Mouse (Mus musculus): ENCODE data around the gene Plxnb2.

Gene Plxnb2

GRCm38 (mm10) chr15:89178954-89179629, 1.5 kb downstream of the Plxnb2 start:
- no peak for DNase-seq (ENCODE audit: low spot score)

- DNase-seq (ENCODE audit: low spot score) = no peak
Observed at GRCm38 (mm10) chr15:89178260-89178860, 2.2 kb downstream of the Plxnb2 start.

- DNase-seq (ENCODE audit: low spot score) = no peak
Observed at GRCm38 (mm10) chr15:89177576-89178259, 2.9 kb downstream of the Plxnb2 start.

GRCm38 (mm10) chr15:89177121-89177520, 3.5 kb downstream of the Plxnb2 start:
- DNase-seq (ENCODE audit: low spot score) = no peak

GRCm38 (mm10) chr15:89175411-89176155, 5.0 kb downstream of the Plxnb2 start:
- DNase-seq (ENCODE audit: low spot score) = no peak

- DNase-seq (ENCODE audit: low spot score) = no peak
Observed at GRCm38 (mm10) chr15:89174889-89175339, 5.7 kb downstream of the Plxnb2 start.

GRCm38 (mm10) chr15:89173906-89174214, 6.7 kb downstream of the Plxnb2 start:
- no peak for DNase-seq (ENCODE audit: low spot score)

- no peak for DNase-seq (ENCODE audit: low spot score)
Observed at GRCm38 (mm10) chr15:89173024-89173905, 7.3 kb downstream of the Plxnb2 start.

GRCm38 (mm10) chr15:89172276-89172935, 8.2 kb downstream of the Plxnb2 start:
- no peak for DNase-seq (ENCODE audit: low spot score)

GRCm38 (mm10) chr15:89171526-89172051, 9.0 kb downstream of the Plxnb2 start:
- DNase-seq (ENCODE audit: low spot score) = no peak

- DNase-seq (ENCODE audit: low spot score) = no peak
Observed at GRCm38 (mm10) chr15:89170102-89170501, 10.5 kb downstream of the Plxnb2 start.

GRCm38 (mm10) chr15:89169431-89169830, 11.2 kb downstream of the Plxnb2 start:
- no peak for DNase-seq (ENCODE audit: low spot score)

- DNase-seq (ENCODE audit: low spot score) = no peak
Observed at GRCm38 (mm10) chr15:89168922-89169321, 11.7 kb downstream of the Plxnb2 start.

- DNase-seq (ENCODE audit: low spot score) = no peak
Observed at GRCm38 (mm10) chr15:89165478-89165877, 15.1 kb downstream of the Plxnb2 start.

- DNase-seq (ENCODE audit: low spot score) = no peak
Observed at GRCm38 (mm10) chr15:89161397-89161796, 19.2 kb downstream of the Plxnb2 start.

GRCm38 (mm10) chr15:89158516-89158915, 22.1 kb downstream of the Plxnb2 start:
- no peak for DNase-seq (ENCODE audit: low spot score)

GRCm38 (mm10) chr15:89157954-89158353, 22.6 kb downstream of the Plxnb2 start:
- DNase-seq (ENCODE audit: low spot score) = peak; percentile 36

GRCm38 (mm10) chr15:89152312-89152711, 28.3 kb downstream of the Plxnb2 start:
- DNase-seq (ENCODE audit: low spot score) = no peak

- DNase-seq (ENCODE audit: low spot score) = no peak
Observed at GRCm38 (mm10) chr15:89150041-89150390, 30.6 kb downstream of the Plxnb2 start.

GRCm38 (mm10) chr15:89149271-89150040, 31.1 kb downstream of the Plxnb2 start, which contains the start of gene Mapk11:
Gene Mapk11 (minus strand): TSS chr15:89149628.
- DNase-seq (ENCODE audit: low spot score) = no peak
